Mouse (Mus musculus) cerebellum, adult 2 months (tissue): ENCODE measurements around the gene Fam104a.

ENCODE experiments used
- CTCF ChIP-seq: fragments of 200-500 bp; IDR thresholded peaks from 2 replicates; pipeline ENCODE4 v1.5.1; 2011; ENCODE audit warnings: low read depth, mild to moderate bottlenecking, control low read depth, low read length, moderate library complexity, borderline replicate concordance; ENCODE audit not compliant: insufficient read depth
- POLR2A ChIP-seq: fragments of 200-500 bp; IDR thresholded peaks from 2 replicates; pipeline ENCODE4 v1.6.1; 2011; ENCODE audit warnings: low read length, control low read depth, borderline replicate concordance; ENCODE audit not compliant: insufficient read depth

DNA sequence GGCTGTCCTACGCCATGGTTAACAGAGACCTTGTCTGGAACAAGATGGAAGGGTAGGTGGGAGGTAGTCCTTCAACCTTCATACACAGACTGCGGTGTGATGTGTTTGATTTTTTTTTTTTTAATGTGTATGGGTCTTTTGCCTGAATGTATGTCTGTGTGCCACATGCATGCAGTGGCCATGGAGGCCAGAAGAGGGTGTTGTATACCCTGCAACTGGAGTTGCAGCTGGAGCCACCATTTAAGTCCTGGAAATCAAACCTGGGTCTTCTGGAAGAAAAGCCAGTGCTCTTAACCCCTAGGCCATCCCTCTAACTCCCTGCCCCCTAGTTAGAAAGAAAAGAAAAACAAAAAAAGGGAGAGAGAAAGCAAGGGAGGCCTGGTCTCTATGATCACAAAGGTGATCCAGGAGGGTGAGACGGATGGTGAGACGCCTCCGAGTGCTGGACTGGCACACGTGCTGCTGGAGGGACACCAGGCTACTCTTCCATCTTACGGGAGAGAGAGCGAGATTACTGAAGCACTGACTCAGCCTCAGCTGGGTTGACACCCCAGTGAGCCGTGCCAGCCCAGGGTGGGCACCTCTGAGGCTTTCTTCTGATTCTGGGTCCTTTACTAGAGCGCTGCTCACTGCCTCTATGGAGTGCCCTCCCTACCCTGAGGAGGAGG is 48.1 kb upstream of the Fam104a start:
- TF ChIP-seq CTCF (no peak), POLR2A (no peak)
